Mouse (Mus musculus) thymus, adult 2 months (tissue): ENCODE data around the gene Fads6.

Experiments used
- CTCF ChIP-seq: fragments of 200-500 bp; IDR thresholded peaks from 2 replicates; pipeline ENCODE4 v1.5.1; 2012; ENCODE audit warnings: mild to moderate bottlenecking, control low read depth, low read length, moderate library complexity, borderline replicate concordance; ENCODE audit not compliant: control insufficient read depth, poor library complexity, insufficient read depth; ENCODE audit errors: extremely low read depth
- POLR2A ChIP-seq: fragments of 200-500 bp; IDR thresholded peaks from 2 replicates; pipeline ENCODE4 v1.6.1; 2012; ENCODE audit warnings: mild to moderate bottlenecking, low read length, control low read depth, moderate library complexity; ENCODE audit not compliant: control insufficient read depth, poor library complexity, insufficient read depth; ENCODE audit errors: extremely low read depth

GRCm38 (mm10) chr11:115277604-115277975 is 19.9 kb downstream of the Fads6 start:
- TF ChIP-seq CTCF, result no peak
- no peak for TF ChIP-seq POLR2A
